Mouse (Mus musculus) monocyte, adult 5-6 weeks (primary cell): ENCODE results near the gene Ankra2. TPM values are rescaled to one million over a fixed set of nuclear protein-coding genes. Genes with fewer than 3 reads are reported as not detected.

Experiments
- total RNA-seq: library from RNA; stranded (forward); fragments of 200-1000, 200-491, 200-594 nt; gene quantifications from 3 replicates; pipeline ENCODE4 v1.2.3, GENCODE M21; 2017

Gene Ankra2
- total RNA-seq, 1 experiment from 2014 or later = 47.0 TPM

Other genes with a start within 250 kb of the Ankra2 start
- gene Arhgef28, start 56.6 kb upstream of the Ankra2 start, total RNA-seq = 0.19 TPM in 1 of 3 replicates, not detected in the others
- 25.2 to 29.2 TPM (median 28.7 TPM) in 3 replicates for gene Utp15, start within 50 bp of the Ankra2 start, total RNA-seq
- gene Gm21976, start 16.8 kb downstream of the Ankra2 start, total RNA-seq = 1.3 TPM in 1 of 3 replicates, not detected in the others
- 890 to 909 TPM (median 904 TPM) in 3 replicates for gene Btf3, start 53.9 kb downstream of the Ankra2 start, total RNA-seq
- gene Foxd1, start 91.2 kb downstream of the Ankra2 start, total RNA-seq = not detected in 3 replicates
- 1.6 TPM in 1 of 3 replicates, not detected in the others for gene Gm10320, start 228.9 kb downstream of the Ankra2 start, total RNA-seq